Mouse (Mus musculus) intestine, postnatal 0 days (tissue): ENCODE measurements around the gene Mctp1. TPM values are rescaled to one million over a fixed set of nuclear protein-coding genes. Genes with fewer than 3 reads are reported as not detected.

Experiments used
- ATAC-seq: fragments of 200-750 bp; cut with Nextera tagmentation; 2 replicates; pipeline ENCODE4 v1.8.0; 2017; ENCODE audit warnings: mild to moderate bottlenecking, moderate TSS enrichment, moderate library complexity
- H3K27ac ChIP-seq: fragments of 300-500 bp; sonication (generic); 2 replicates; pipeline ENCODE4 v1.5.1; 2014; ENCODE audit warnings: mild to moderate bottlenecking, low read depth, low read length, moderate library complexity
- H3K27me3 ChIP-seq: fragments of 300-500 bp; sonication (generic); replicated peaks from 2 replicates; pipeline ENCODE4 v1.6.1; 2014; ENCODE audit warnings: low read length, mixed read lengths; ENCODE audit not compliant: control insufficient read depth, insufficient read depth
- H3K36me3 ChIP-seq: fragments of 300-500 bp; sonication (generic); 2 replicates; pipeline ENCODE4 v1.6.1; 2014; ENCODE audit warnings: mild to moderate bottlenecking, moderate library complexity; ENCODE audit not compliant: control insufficient read depth, insufficient read depth
- H3K4me1 ChIP-seq: fragments of 300-500 bp; sonication (generic); replicated peaks from 2 replicates; pipeline ENCODE4 v1.6.1; 2014; ENCODE audit warnings: antibody characterized with exemption, low read length, mixed read lengths; ENCODE audit not compliant: control insufficient read depth, insufficient read depth
- H3K4me2 ChIP-seq: fragments of 300-500 bp; sonication (generic); replicated peaks from 2 replicates; pipeline ENCODE4 v1.6.1; 2014; ENCODE audit warnings: low read depth, mild to moderate bottlenecking, moderate library complexity
- H3K4me3 ChIP-seq: fragments of 300-500 bp; sonication (generic); 2 replicates; pipeline ENCODE4 v1.5.1; 2014; ENCODE audit warnings: low read depth, low read length
- H3K9ac ChIP-seq: fragments of 300-500 bp; sonication (generic); 2 replicates; pipeline ENCODE4 v1.6.1; 2014; ENCODE audit warnings: mild to moderate bottlenecking, low read depth, low read length
- H3K9me3 ChIP-seq: fragments of 300-500 bp; sonication (generic); 2 replicates; pipeline ENCODE4 v1.6.1; 2016; ENCODE audit warnings: mixed run types; ENCODE audit not compliant: control insufficient read depth
- CTCF ChIP-seq: sonication (generic); IDR thresholded peaks from 2 replicates; pipeline ENCODE4 v1.5.1; 2016; ENCODE audit warnings: low read depth, mild to moderate bottlenecking, control low read depth, antibody characterized with exemption, moderate library complexity
- WGBS: fragments of 180-500 bp; shearing (Covaris S2); extraction: QIAGEN DNeasy Blood & Tissue Kit; methylation state at CpG from one replicate; pipeline ENCODE4 v1.1.7; 2014; 5-methylcytosine and 5-hydroxymethylcytosine counted together
- polyA plus RNA-seq: library from polyadenylated mRNA; unstranded; fragments of >200 nt; fragmentation: Nextera tagmentation; extraction: Ambion mirVana; gene quantifications from 2 replicates; pipeline ENCODE4 v1.2.1, GENCODE M21; 2015

The Mctp1 gene
- polyA plus RNA-seq, 1 experiment from 2014 or later: 1.2 TPM

GRCm38 (mm10) chr13:76393106-76393505 lies 8.8 kb downstream of the Mctp1 start:
- no peak for TF ChIP-seq CTCF
- 85% methylated on average over 3 of the region's 3 CpGs for WGBS
- no peaks in the 10 kb centered on the region for H3K36me3 ChIP-seq
- no peaks in the 10 kb centered on the region for H3K4me1 ChIP-seq
- no peak overlapping the region for H3K4me3 ChIP-seq
- no peak overlapping the region for H3K4me2 ChIP-seq
- no peaks in the 10 kb centered on the region for H3K9me3 ChIP-seq
- no peak overlapping the region for H3K27ac ChIP-seq
- H3K9ac ChIP-seq: no peak overlapping the region
- no peaks in the 10 kb centered on the region for H3K27me3 ChIP-seq
- ATAC-seq: no peak

- H3K9ac ChIP-seq: no peak overlapping the region
- no peaks in the 10 kb centered on the region for H3K9me3 ChIP-seq
- no peak overlapping the region for H3K4me2 ChIP-seq
- H3K36me3 ChIP-seq: no peaks in the 10 kb centered on the region
- ATAC-seq: no peak
- no peaks in the 10 kb centered on the region for H3K27me3 ChIP-seq
- no peak overlapping the region for H3K27ac ChIP-seq
- TF ChIP-seq CTCF: no peak
- H3K4me3 ChIP-seq: no peak overlapping the region
- H3K4me1 ChIP-seq: no peaks in the 10 kb centered on the region
Observed at GRCm38 (mm10) chr13:76395906-76396305, 11.6 kb downstream of the Mctp1 start.

GRCm38 (mm10) chr13:76409296-76409695 lies 25.0 kb downstream of the Mctp1 start:
- H3K36me3 ChIP-seq: no peaks in the 10 kb centered on the region
- no peak overlapping the region for H3K27ac ChIP-seq
- TF ChIP-seq CTCF: no peak
- H3K4me3 ChIP-seq: no peak overlapping the region
- H3K27me3 ChIP-seq: no peaks in the 10 kb centered on the region
- no peak for ATAC-seq
- 85% methylated on average over 2 of the region's 2 CpGs for WGBS
- no peak overlapping the region for H3K4me2 ChIP-seq
- no peak overlapping the region for H3K9ac ChIP-seq
- no peaks in the 10 kb centered on the region for H3K4me1 ChIP-seq
- H3K9me3 ChIP-seq: no peaks in the 10 kb centered on the region

- Histone ChIP-seq H3K4me1 (no peaks in the 10 kb centered on the region), H3K27ac (no peak overlapping the region), H3K4me3 (no peak overlapping the region), H3K9me3 (no peaks in the 10 kb centered on the region), H3K9ac (no peak overlapping the region), H3K36me3 (no peaks in the 10 kb centered on the region), H3K27me3 (no peaks in the 10 kb centered on the region), H3K4me2 (no peak overlapping the region)
- WGBS: 76% methylated on average over 1 of the region's 1 CpGs
- peak; percentile 19; the same call in 1 of the 2 replicates for TF ChIP-seq CTCF
- no peak for ATAC-seq
Observed at GRCm38 (mm10) chr13:76410665-76411064, 26.3 kb downstream of the Mctp1 start.

GRCm38 (mm10) chr13:76415346-76415745 lies 31.0 kb downstream of the Mctp1 start:
- no peaks in the 10 kb centered on the region for H3K9me3 ChIP-seq
- H3K9ac ChIP-seq: no peak overlapping the region
- H3K27me3 ChIP-seq: no peaks in the 10 kb centered on the region
- no peaks in the 10 kb centered on the region for H3K4me1 ChIP-seq
- no peak for ATAC-seq
- H3K36me3 ChIP-seq: no peaks in the 10 kb centered on the region
- no peak overlapping the region for H3K4me2 ChIP-seq
- H3K4me3 ChIP-seq: no peak overlapping the region
- TF ChIP-seq CTCF: peak; percentile 38
- H3K27ac ChIP-seq: no peak overlapping the region

GRCm38 (mm10) chr13:76420111-76420510 lies 35.8 kb downstream of the Mctp1 start:
- ATAC-seq: no peak
- no peak overlapping the region for H3K4me2 ChIP-seq
- no peak overlapping the region for H3K27ac ChIP-seq
- no peak for TF ChIP-seq CTCF
- no peaks in the 10 kb centered on the region for H3K4me1 ChIP-seq
- H3K9me3 ChIP-seq: no peaks in the 10 kb centered on the region
- 73% methylated on average over 4 of the region's 4 CpGs for WGBS
- H3K9ac ChIP-seq: no peak overlapping the region
- H3K27me3 ChIP-seq: no peaks in the 10 kb centered on the region
- H3K4me3 ChIP-seq: no peak overlapping the region
- H3K36me3 ChIP-seq: no peaks in the 10 kb centered on the region

GRCm38 (mm10) chr13:76421075-76421474 lies 36.7 kb downstream of the Mctp1 start:
- Histone ChIP-seq H3K4me3 (no peak overlapping the region), H3K4me1 (no peaks in the 10 kb centered on the region), H3K9me3 (no peaks in the 10 kb centered on the region), H3K4me2 (no peak overlapping the region), H3K36me3 (no peaks in the 10 kb centered on the region), H3K9ac (no peak overlapping the region), H3K27me3 (no peaks in the 10 kb centered on the region), H3K27ac (no peak overlapping the region)
- TF ChIP-seq CTCF: no peak
- WGBS: 90% methylated on average over 1 of the region's 1 CpGs
- no peak for ATAC-seq
